Mouse (Mus musculus): ENCODE results near the gene Col8a1.

- TF ChIP-seq POLR2A (IDR thresholded peaks at IDR 0.05; ENCODE audit: low read depth, low read length) (no peak), CTCF (IDR thresholded peaks at IDR 0.05; ENCODE audit: extremely low read depth, insufficient read length, insufficient replicate concordance, low read depth, low read length) (no peak)
These were observed 82.9 kb downstream of the Col8a1 start for GRCm38 (mm10) chr16:57671637-57672036.
